29 mouse cellular contexts compared by ENCODE assay signal in the genomic region with DNA sequence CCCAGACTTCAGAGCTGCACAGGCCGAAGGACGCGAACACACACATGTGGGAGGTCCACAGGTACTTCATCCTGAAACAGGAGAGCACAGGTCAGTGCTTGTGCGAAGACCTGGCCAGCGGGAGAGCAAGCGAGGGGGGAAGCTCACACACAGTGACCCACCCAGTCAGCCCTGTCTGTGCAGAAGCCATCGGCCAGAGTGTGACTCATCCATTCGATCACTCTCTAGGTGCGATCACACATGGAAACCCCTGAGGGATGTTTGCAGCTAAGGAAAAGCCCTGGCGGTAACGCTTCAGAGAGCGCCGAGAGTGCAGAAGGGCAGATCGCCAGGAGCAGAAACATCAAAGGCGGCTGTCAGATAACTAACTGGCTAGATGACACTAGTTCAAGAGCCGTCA. TPM values are rescaled to one million over a fixed set of nuclear protein-coding genes. Genes with fewer than 3 reads are reported as not detected.
A peak's percentile ranks its signal among the peaks of the same experiment; 100 is the strongest.
DNase-seq lines count a peak whose midpoint lies in the region; ATAC-seq and TF ChIP-seq lines count a peak whose summit lies in the region.
"Had no signal": no experiment of that assay in that cellular context is flagged by ENCODE, and none has a peak within 500 bp of the region (broad histone marks: within the 10 kb centered on the region; RNA-seq: fewer than 3 reads in every experiment).

No protein-coding gene starts in this region.

- no peak overlapping the region for H3K27ac ChIP-seq in kidney, embryonic 16.5 days (ENCODE audit: low read length)
- no peak overlapping the region for H3K27ac ChIP-seq in thymus, adult 2 months (ENCODE audit: control insufficient read depth, insufficient read depth, low read length)
- H3K27ac ChIP-seq: embryonic facial prominence, embryonic 10.5 days; embryonic facial prominence, embryonic 13.5 days; forebrain, embryonic 13.5 days; gastrocnemius, adult 2 months; heart, embryonic 15.5 days; hindbrain, embryonic 14.5 days; hindbrain, postnatal 0 days had no signal

- no peak for TF ChIP-seq POLR2A in thymus, adult 2 months (IDR thresholded peaks at IDR 0.05; ENCODE audit: control insufficient read depth, extremely low read depth, insufficient read depth, low read length, poor library complexity)

- peaks cover 7% of the 10 kb centered on the region; the same call in 1 of the 2 replicates for H3K36me3 ChIP-seq in kidney, embryonic 16.5 days (ENCODE audit: insufficient read depth, low read length)
- peaks cover 25% of the 10 kb centered on the region for H3K36me3 ChIP-seq in thymus, adult 2 months (ENCODE audit: control insufficient read depth, insufficient read depth, low read length)
- H3K36me3 ChIP-seq: heart, embryonic 15.5 days had no signal

- CTCF ChIA-PET in Patski (lab: Charles Lee) = interaction anchor here (0.9 kb wide), 2 partner anchors 15 to 31 kb away, joined by 3 to 4 read pairs; no protein-coding TSS in a partner anchor

- in situ Hi-C loops in Patski (cut with MboI; ENCODE audit: low pct_unique_long_range_greater_than_20kb) = no loop called here

- no peak overlapping the region for H3K9ac ChIP-seq in kidney, embryonic 16.5 days (replicated peaks; ENCODE audit: low read length)
- H3K9ac ChIP-seq: embryonic facial prominence, embryonic 13.5 days; forebrain, embryonic 13.5 days; heart, embryonic 12.5 days; heart, embryonic 15.5 days; hindbrain, embryonic 14.5 days had no signal

- intact Hi-C loops in left cerebral cortex, postnatal 10 days (cut with DNase I) = no loop called here

- H3K9me3 ChIP-seq in kidney, embryonic 16.5 days (ENCODE audit: low read length) = no peaks in the 10 kb centered on the region
- H3K9me3 ChIP-seq: embryonic facial prominence, embryonic 10.5 days; embryonic facial prominence, embryonic 13.5 days; forebrain, embryonic 13.5 days; heart, embryonic 12.5 days; heart, embryonic 15.5 days had no signal

- POLR2A ChIA-PET in Patski (lab: Charles Lee) = no interaction called here

- no peak for TF ChIP-seq CTCF in Patski (IDR thresholded peaks at IDR 0.05)
- TF ChIP-seq CTCF in thymus, adult 2 months (IDR thresholded peaks at IDR 0.05; ENCODE audit: borderline replicate concordance, control insufficient read depth, extremely low read depth, insufficient read depth, low read length, poor library complexity) = no peak

- H3K4me1 ChIP-seq in kidney, embryonic 16.5 days (ENCODE audit: insufficient read depth, low read length) = no peaks in the 10 kb centered on the region
- H3K4me1 ChIP-seq in thymus, adult 2 months (replicated peaks; ENCODE audit: control insufficient read depth, insufficient read depth, low read length) = no peaks in the 10 kb centered on the region
- H3K4me1 ChIP-seq: embryonic facial prominence, embryonic 10.5 days; embryonic facial prominence, embryonic 13.5 days; forebrain, embryonic 13.5 days; heart, embryonic 15.5 days had no signal

- peak overlapping the region; percentile 16; the same call in 1 of the 2 replicates for H3K4me2 ChIP-seq in kidney, embryonic 16.5 days (replicated peaks; ENCODE audit: low read depth, low read length)
- H3K4me2 ChIP-seq: embryonic facial prominence, embryonic 13.5 days; forebrain, embryonic 13.5 days; heart, embryonic 12.5 days; heart, embryonic 15.5 days; hindbrain, embryonic 14.5 days had no signal

- H3K4me3 ChIP-seq in kidney, embryonic 16.5 days (ENCODE audit: low read length) = no peak overlapping the region
- H3K4me3 ChIP-seq in thymus, adult 2 months (ENCODE audit: control insufficient read depth, insufficient read depth, low read length) = no peak overlapping the region
- H3K4me3 ChIP-seq: embryonic facial prominence, embryonic 10.5 days; embryonic facial prominence, embryonic 13.5 days; erythroblast, embryonic 14.5 days; forebrain, embryonic 13.5 days; gastrocnemius, adult 2 months; heart, embryonic 12.5 days; heart, embryonic 15.5 days had no signal

- peak; percentile 96 for ATAC-seq in Patski
- ATAC-seq in kidney, embryonic 16.5 days (ENCODE audit: low FRiP score, low TSS enrichment) = peak; percentile 77
- ATAC-seq: activated CD4-positive, CD25-positive, alpha-beta regulatory T cell, adult 4 months; CD4-positive, CD25-positive, alpha-beta regulatory T cell, adult 4 months; forebrain, embryonic 13.5 days; forebrain, embryonic 16.5 days; hindbrain, postnatal 0 days had no signal

- DNase-seq in kidney, adult 11 months = peak; percentile 8
- no peak for DNase-seq in kidney, adult 9 months
- DNase-seq in Patski (ENCODE audit: low read depth, low spot score) = peak; percentile 46
- peak; percentile 33 for DNase-seq in kidney, postnatal 14 days
- no peak for DNase-seq in cerebellum, adult 11-12 months
- no peak for DNase-seq in left cerebral cortex, postnatal 10 days (ENCODE audit: extremely low spot score in 1 of 2, low spot score in 2 of 2)
- no peak for DNase-seq in thymus, adult 2 months
- DNase-seq: adrenal gland, adult 8-10 months; adrenal gland, postnatal 25 days; cerebellum, adult 18-20 months; cerebellum, adult 9-10 months; cerebellum, postnatal 14 days; gastrocnemius, adult 2 months; gastrocnemius, postnatal 14 days; heart, adult 11 months; heart, postnatal 14 days; heart, postnatal 4 days had no signal

- no peaks in the 10 kb centered on the region for H3K27me3 ChIP-seq in Patski
- H3K27me3 ChIP-seq in kidney, embryonic 16.5 days (ENCODE audit: insufficient read depth, low read length) = no peaks in the 10 kb centered on the region
- no peaks in the 10 kb centered on the region for H3K27me3 ChIP-seq in thymus, adult 2 months (ENCODE audit: control insufficient read depth, insufficient read depth, low read length)
- H3K27me3 ChIP-seq: embryonic facial prominence, embryonic 13.5 days; forebrain, embryonic 13.5 days; heart, embryonic 12.5 days; heart, embryonic 15.5 days had no signal

- WGBS in kidney, embryonic 16.5 days = 51% methylated on average over 16 of the region's 16 CpGs
- 98% methylated on average over 16 of the region's 16 CpGs for whole genome bisulfite sequencing in thymus, adult 2 months

RNA-seq across cellular contexts. Expression of a gene that starts 46.2 kb away (rescaled TPM):
- 28.4 TPM for polyA plus RNA-seq in Patski (2021)
- polyA plus RNA-seq in kidney, embryonic 16.5 days (2015; fragmentation: Nextera tagmentation; extraction: Ambion mirVana) = 26.9 and 27.5 TPM in 2 replicates
- total RNA-seq in left cerebral cortex, postnatal 10 days (2021) = 10 to 100 TPM; 61.9 to 63.1 TPM
- 28.7 and 30.5 TPM in 2 replicates for polyA plus RNA-seq in thymus, adult 2 months (2012; rRNA removed)

Comparison
In these comparisons a context has a peak if more than half of its experiments do, and no peak if none do; other contexts are left out.
1. DNase-seq: peak in kidney, adult 11 months (single experiment), Patski (single experiment) and kidney, postnatal 14 days (single experiment); none in kidney, adult 9 months (single experiment), cerebellum, adult 11-12 months (single experiment), left cerebral cortex, postnatal 10 days (0 of 2) and thymus, adult 2 months (single experiment).